Mouse (Mus musculus) kidney, adult 8-10 months (tissue): ENCODE data around the gene Apbb2.

Experiments used
- DNase-seq, 2 experiments: peaks; one replicate each; pipeline ENCODE4 v3.0.0; 2022

The Apbb2 gene

DNA sequence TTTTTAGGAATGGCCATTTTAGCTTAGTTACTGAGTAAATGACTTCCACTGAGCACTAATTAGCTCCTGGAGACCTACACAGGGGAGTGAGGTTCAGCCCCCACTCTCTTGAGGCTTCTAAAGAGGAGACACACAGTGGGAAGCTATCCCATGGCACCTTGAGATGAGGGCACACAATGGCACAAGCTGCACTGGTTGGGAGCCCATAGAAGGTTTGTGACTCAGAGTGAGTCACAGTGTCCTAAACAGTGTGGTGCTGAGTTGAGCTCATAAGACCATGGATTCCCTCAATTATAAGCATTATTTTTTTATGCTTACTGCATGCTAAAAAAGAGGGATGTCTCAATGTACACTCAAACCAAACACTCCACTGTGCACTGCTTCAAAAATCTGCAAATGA lies 247.5 kb downstream of the Apbb2 start:
- no peak for DNase-seq

DNA sequence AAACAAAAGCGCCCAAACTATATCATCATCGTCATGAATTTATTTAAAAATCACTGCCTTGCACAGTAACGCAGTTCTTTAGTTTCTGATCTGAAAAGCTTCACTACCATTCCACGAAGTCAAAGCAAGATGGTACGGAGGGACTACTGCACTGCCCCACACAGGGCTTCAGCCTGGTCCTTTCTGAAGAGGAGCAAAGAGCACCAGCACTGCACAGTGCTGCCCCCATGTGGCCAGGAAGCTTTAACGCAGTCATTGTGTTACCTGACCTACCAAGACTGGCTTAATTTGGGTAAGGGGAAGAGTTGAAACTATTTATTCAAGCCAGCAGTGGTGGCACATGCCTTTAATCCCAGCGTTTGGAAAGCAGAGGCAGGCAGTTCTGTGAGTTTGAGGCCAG lies 249.6 kb downstream of the Apbb2 start:
- no peak for DNase-seq

DNA sequence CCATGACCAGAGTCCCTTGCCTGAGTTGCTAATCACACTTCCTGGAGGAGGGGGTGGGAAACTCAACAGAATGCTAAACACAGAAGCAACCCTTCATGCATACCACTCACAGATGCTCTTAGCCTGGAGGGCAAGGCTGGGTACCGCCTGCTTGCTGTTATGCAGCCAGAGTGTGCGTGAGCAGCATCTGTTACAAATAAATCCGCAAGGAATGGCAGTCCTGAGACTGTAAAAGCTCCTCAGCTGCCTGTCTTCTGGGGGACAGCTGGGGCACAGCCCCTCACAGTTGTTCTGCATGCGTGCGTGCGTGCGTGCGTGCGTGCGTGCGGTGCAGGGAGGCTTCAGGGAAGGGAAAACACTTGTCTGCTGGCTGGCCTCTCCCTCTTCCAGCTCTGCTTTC lies 250.9 kb downstream of the Apbb2 start:
- no peak for DNase-seq

DNA sequence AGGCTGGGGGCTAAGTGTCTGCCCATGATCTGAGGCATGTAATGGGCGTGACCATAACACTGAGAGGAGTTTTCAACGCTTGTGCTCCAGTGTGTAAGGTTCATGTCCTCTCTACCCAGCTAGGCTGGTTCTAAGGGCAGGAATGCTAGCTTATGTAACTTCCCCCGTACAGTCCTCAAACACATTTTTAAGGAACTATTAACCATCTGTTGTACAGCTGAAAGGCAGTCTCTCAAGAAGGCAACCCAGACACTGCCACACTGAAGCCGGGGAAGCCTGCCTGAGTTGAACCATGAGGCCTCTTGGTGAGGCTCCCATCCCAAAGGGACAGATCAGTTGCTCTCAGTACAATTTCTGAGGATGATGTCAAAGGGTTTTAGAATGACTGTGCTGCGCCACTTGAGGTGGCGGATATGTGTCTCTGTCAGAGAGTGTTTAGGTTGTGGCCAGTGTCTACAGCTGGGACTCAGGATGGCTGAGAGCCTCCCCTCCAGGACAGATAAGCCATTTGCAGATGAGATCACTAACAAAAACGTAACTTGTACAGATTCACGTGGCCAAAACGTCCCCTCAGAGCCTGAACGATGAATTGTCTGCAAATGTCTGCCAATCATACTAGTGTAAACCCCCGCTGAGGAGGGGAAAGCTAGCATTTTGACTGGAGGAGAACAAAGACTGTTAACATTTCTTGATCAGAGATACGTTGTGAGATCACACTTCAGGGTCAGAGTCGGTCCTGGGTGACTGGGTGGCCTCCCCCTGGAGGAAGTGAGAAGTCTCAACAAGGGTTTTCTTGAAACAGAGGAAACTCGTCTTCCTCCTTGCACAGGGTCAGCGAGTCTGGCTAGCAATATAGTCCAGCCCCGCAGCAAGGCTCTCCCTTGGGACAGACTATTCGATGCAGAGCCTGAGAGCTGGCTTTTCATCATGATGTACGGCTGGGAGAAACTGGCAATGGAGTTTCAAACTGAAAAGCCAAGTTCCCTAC lies 255.0 kb downstream of the Apbb2 start:
- DNase-seq = peak in 1 of 2 experiments; percentile 69

DNA sequence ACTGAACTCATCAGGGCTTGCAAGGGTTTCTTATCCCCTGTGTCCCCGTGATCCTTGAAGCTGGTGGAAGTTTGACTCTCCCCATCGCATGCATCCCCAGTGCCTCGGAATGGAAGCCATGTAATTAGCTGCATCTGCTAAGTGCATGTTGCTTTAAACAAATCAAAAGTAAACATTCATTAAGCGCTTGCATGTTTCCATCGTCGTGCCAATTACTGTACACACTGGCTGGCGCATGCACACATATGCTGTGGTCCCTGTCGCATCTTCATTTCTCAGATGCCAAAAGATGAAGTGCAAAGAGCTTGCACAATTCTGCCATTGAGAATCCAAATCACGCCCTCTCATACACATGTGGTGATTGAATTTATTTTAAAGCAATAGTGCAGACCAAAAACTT lies 257.8 kb downstream of the Apbb2 start:
- no peak for DNase-seq

DNA sequence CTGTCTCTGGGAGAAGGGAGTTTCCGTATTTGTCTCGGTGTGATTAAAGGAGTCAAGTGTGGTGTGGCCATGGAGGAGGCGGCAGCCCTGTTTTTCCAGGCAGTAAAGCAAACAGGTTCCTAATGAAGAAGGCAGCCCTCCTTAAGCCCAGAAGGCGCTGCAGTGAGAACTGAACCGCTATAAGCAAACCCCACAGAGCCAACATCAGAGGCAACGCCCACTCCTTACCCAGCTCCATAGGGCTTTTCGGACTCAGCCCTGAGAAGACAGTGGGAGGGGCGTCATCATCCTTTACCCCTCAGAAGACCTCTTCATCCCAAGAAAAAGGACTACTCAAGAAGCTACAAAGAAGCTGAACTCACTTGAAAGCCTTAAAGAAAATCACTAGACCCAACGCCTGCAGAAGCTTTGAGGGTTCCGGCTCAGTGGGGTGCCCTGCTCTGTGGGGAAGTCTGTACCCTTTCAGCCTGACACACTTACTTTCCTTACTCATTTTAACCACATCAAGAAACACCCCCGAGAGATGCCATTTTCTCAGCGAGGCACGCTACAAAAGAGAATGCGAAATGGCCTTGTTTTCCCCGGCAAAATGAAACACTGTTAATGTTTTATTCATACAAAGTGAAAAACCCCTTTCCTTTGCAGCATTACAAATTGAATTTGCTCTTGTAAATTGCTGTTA lies 258.7 kb downstream of the Apbb2 start:
- no peak for DNase-seq

DNA sequence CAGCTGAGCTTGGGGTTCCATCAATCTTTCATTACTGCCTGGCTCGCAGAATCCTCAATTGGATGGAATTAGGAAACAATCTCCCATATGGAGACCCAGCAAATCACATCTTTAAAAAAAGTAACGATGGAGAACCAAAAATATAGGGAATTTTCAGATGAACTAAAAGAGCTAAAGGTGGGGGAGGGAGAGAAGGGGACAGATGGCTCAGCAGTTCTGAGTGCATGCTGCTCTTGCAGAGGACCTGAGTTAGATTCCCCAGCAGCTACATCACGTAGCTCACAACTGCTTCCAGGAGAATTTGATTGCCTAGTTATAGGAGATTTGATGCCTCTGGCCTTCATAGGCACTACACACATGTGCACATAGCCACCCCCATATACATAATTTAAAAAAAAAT lies 263.4 kb downstream of the Apbb2 start:
- no peak for DNase-seq

DNA sequence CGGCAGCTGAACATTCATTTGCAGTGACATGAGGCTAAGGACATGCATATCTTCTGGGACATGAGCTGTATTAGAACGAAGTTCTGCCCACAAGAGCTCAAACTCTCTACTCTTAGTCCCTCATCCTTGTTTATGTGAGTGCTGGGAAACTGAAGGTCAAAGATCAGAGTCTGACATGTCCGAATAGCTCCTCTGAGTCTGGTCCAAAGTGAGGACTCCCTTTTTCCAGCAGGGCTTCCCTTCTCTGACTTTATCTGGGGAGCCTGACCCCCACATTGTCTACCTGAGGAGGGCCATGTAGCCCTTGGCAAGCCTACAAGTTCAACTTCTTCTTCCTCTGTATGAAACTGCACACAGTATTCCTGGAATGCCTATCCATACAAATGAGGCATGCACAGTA lies 264.7 kb downstream of the Apbb2 start:
- no peak for DNase-seq

DNA sequence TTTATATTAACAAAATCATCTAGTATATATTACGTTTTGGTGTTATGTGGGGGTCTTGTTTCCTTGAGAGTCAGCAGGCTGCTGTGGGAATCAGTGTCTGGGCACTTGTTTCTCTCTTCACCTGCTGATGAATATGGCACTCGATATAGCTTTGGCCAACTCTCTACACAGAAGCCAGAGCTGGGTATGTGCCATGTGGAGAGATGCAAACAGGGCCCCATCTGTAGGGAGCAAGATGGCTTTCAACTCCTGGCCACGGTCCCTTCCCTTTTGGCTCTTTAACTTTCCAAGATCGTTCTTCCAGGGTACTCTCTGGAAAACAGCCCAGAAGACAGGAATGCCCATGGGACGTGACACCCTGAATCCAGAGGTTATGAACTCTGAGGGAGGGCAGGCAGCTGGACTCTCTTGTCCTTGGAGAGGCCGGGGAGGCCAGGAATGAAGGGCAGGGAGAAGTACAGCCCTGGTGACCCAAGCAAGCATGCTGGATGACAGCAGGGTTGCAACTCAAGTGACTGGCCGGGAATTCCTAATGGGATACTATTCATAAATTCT lies 266.7 kb downstream of the Apbb2 start:
- peak; percentile 55 to 65 for DNase-seq

DNA sequence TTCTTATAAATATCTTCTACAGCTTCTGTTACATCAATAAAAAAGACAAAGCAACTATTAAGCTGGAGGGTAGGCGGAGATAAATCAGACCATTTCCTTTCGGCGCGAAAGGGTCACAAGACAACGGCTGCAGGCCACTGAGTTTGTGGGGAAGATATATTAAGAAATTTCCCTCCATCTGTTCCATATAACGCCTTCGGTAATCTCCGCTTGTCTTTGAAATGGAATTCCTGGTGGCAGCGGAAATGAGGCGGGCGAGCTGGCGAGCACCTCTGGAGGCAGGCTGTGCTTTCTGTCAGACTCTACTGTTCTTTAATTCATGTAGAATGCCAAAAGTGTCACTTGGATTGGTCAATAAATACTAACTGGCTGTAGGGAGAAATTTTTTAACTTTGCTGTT lies 267.5 kb downstream of the Apbb2 start:
- DNase-seq = peak in 1 of 2 experiments; percentile 46

DNA sequence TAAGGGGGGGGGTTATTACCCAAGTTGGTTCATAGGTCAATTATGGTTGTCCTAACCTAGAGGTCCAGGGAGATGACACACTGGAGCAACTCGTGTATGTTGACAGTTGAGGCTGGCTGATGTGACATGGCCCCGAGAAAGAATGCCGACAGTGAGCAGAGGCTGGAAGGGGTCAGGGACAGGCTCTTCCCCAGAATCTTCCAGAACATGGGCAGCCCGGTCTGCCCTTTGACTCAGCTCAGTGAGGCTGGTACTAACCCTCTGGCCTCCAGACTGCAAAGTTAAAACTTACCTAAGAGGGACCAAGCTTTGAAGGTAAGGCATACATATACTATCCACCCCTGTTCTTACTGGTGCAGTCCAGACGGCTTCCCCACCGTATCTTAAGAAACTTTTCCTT lies 268.0 kb downstream of the Apbb2 start:
- peak in 1 of 2 experiments; percentile 38 for DNase-seq

DNA sequence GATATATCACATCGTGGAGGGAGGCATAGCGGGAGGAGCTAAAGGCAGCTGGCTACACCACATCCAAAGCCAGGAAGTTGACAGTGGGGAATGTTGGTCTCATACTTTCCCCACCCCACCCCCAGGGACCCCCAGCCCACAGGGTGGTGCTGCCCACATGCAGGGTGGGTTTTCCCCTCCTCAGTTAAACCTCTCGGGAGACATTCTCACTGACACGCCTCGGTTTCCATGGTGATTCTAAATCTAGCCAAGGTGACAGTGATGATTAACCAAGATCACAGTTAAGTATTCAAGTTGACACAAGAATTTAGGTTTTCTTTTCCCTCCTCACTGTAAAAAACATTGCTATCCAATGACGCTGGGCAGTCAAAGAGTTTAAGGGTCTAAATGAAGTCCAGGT lies 270.2 kb downstream of the Apbb2 start:
- peak; percentile 44 to 66 for DNase-seq

DNA sequence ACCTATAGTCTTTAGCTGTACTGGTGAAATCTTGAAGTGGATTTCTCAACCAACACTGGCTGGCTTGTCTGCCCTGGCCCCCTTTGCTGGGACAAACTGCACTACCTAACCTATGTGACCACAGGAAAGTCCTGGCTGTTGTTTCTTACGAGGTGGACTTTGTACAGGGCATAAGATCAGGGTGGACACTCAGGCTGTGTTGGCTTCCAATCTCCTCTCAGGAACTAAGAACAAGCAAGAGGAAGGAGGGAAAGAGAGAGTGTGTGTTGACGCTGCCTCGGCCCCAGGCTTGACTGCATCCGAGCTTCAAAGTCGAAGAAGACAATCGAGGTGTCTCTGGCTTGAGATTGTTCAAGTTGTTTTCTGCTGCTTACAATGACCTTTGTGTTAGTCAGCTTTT lies 271.8 kb downstream of the Apbb2 start:
- peak; percentile 61 to 64 for DNase-seq

DNA sequence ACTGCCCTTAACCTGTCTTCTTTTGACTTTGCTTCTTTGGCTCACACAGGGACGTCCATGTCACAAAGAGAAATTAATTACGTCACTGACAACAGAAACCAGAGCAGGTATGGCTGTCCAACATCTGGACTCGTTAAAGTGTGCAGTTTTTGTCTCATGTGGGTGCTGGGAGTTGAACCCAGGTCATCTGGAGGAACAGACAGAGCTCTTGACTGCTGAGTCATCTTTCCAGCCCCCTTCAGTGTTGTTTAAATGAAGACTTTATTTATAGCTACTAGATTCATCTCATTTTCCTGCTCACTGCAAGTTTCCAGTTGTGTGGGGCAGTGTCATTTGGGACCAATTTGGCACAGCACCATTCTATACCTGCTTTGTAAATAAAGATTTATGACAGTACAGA lies 273.4 kb downstream of the Apbb2 start:
- DNase-seq = no peak

DNA sequence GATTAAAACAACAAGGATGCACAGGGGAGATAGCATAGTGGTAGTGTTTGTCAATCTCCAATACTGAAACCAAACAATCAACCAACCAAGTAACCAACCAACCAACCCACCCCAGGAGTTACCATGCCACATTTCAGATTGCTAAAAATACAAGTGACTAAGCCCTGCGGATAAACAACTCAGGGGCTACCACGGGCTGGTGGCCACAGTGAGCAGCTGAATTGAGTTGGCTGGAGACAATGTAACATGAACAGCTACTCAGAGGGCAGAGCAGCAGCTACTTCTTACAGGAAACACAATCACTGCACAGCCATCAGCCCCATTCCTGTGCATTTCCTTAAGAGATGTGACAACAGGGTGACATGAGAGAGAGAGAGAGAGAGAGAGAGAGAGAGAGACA lies 274.4 kb downstream of the Apbb2 start:
- DNase-seq = no peak

DNA sequence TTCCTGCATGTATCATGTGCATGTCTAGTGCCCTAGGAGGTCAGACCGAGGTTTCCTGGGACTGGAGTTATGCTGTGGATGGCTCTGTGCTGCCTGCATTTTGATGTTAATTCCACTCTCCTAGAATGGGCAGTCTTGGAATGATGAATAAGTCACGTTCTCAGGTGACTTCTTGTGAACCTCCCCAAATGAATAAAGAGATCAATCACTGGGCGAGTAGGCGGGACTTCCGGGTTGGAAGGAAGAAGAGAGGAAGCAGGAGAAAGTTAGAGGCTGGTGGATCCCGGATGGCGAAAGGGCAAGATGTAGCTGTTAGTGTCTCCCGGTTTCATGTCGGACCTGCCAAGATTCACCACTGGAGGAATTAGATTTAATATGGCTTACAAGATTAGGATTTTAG lies 276.3 kb downstream of the Apbb2 start:
- no peak for DNase-seq

DNA sequence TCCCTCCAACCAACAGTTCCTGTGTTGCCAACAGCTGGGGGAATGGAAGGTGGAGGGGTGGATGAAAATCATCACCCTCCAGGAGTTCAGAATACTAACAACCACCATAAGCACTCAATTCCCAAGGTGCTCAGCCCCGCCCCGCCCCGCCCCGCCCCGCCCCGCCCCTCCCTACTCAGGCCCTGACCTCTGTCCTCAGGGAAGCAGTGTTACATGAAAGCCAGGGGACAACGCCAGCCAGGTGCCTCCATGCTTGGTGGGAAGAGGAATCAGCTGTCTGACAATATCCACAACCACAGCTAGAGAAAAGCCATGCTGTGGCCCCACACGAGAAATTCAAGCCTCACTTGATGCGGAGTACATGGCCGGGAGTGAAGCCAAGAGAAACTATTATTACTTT lies 276.7 kb downstream of the Apbb2 start:
- DNase-seq = no peak

DNA sequence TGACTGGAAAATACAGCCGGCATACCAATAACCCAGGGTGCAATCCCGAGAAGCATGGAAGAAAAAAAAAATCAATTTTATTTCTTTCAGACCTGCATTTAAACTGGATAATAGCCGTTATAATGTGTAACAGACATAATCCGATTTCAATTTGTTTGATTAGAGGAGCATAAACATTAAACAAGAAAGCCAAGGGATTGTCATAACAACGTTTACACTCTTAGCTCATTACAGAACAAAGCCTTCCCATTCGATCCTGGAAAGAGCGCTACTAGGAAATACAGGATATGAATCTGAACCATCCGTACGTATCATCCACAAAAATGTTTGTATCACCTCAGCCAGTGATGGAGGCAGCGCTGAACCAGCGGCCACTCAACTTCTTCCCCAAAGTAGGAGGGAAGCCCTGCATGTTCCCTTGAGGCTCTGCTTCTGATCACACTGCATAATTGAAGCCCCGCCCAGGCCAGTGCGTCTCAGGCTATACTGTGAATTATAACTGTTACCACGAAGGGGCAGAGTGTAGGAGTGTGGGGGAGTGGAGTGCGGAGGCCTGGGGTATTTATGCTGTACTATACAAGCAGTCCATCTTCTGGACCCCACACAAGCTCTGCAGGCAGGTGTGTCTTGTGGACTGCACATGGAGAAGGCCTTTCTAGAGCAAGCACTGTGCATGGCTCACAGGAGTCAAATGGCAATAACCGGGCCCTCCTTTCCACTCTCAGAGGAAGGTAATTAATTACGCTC lies 278.1 kb downstream of the Apbb2 start:
- no peak for DNase-seq

DNA sequence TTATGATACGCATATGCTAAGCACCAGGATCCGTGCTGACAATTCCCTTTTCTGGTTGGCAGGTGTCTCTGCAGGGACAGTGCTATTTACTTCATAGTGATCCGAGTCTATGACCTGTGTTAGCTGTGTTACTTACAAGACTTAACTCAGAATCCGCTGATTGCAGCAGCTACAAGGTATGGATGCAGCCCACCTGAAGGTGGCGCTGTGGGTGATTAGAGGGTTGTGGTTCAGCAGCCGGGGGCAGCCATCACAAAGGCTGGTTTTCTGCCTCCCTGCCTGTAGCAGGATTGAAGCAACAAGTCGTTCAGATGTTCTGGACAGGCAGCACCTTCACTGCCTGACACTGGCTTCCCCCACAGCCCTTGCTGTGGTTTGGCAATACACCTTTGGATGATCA lies 280.0 kb downstream of the Apbb2 start:
- no peak for DNase-seq

DNA sequence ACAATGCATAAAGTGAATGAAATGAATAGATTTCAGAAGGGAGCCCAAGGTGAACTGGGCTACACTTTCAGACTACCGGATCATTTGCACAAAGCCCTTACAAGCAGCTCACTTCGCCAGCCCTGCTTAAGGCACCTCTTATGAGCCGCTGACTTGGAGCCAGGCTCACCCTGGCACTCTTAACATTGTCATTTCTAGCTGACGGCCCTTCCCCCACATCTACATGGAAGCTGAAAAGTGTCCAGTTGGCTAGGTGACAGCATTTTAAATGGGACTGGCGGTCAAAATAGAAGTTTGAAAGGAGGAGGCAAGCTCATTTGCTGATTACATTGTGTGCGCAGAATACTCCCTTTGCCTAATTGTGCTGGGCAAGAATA lies 280.6 kb downstream of the Apbb2 start:
- DNase-seq = peak; percentile 74 to 84

DNA sequence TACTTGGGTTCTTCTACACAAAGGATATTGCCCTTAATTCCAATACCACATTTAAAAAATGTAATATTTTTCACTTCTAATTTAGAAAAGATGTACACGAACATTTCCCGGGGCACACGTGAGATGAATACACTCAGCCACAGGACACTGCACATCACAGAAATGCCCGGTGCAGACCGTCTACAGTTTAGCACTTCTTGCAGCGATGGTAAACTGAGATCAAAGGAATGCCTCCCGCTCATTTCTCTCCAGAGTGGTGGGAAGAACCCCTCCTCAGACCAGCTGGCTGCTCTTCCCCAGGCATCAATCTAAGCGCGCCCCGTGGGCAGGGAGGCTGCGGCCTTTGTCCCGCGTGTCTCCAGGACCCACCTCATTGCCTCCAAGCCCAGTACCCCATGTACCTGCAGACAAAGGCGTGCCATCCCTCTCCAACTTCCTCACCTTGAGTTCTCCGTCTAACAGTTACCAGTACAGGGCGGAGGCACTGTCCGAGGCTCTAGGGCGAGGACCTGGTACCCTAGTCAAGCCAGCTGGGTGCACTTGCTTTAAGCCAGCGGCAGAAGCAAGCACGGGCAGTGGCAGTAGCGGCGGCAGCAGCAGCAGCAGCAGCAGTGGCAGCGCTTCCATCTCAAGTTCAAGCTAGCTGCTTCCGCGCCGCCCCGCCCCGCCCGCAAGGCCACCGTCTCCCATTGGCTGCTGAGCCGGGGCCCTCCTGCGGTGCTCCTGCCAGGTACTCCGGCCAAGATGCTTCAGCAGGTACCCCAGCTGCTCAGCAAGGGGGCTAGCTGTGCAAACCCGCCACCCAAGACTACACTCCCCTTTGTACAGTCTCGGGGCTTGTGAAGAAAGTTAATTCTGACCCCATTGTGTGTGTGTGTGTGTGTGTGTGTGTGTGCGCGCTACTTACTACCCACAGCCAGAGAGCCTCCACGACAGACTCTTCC lies 281.3 kb downstream of the Apbb2 start:
- peak; percentile 53 to 57 for DNase-seq

DNA sequence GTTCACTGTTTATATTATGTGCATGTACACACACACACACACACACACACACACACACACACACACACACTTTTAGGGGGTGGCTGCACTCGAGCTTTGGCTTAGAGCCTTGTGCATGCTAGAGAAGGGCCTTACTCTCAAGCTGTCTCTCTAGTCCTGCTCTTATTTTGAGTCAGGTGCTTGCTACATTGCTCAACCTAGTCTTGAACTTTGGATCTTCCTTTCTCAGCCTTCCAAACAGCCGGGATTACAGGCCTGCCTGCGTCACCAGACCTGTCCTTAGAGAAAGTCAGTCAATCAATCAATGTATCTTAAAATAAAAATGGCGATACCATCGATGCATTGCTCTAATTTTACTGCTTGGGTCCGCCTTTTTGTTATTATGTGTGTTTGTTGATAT lies 287.8 kb downstream of the Apbb2 start:
- DNase-seq = no peak
